Mouse (Mus musculus) heart, postnatal 25 days (tissue): ENCODE results near the gene Gpr12. TPM values are rescaled to one million over a fixed set of nuclear protein-coding genes. Genes with fewer than 3 reads are reported as not detected.
"Not testable (repeated sequence)": the region's sequence is repeated elsewhere in the genome, so short reads cannot be mapped to it uniquely, and the experiment has no call there.

Experiments used
- DNase-seq: peaks from one replicate; pipeline ENCODE4 v3.0.0; 2022; ENCODE audit warnings: low spot score
- intact Hi-C: fragments of 180-260 bp; cut with DNase I; formaldehyde crosslinking; loops from one replicate; pipeline ENCODE4 v1.15.1; 2025
- total RNA-seq, 2 experiments: library from RNA; stranded (reverse); gene quantifications; 2 replicates each; pipeline ENCODE4 v1.2.3; 2021

Gene Gpr12
- total RNA-seq, 2 experiments from 2014 or later: 0.11 TPM; not detected in 1

DNA sequence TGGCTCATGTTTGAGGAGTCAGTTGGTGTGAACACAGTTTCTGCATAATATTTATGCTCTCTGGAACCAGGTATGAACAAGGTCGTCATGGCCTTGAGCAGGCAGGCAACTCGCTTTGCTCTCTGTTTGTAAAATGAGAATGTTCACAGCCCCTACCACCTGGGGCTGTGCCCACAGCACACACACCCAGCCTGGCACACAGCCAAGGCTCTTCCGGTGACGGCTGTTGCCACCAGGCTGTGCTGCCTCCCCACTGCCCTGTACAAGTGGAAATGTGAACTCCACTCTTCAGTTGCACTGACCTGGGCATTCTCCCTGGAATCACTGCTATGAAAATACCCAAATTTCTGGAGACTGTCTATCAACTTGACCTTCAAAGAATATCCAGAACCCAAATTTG, 5.9 kb upstream of the Gpr12 start:
- intact Hi-C loops: no loop called here
- DNase-seq: no peak

- intact Hi-C loops: no loop called here
- DNase-seq: no peak
These were observed 1.5 kb upstream of the Gpr12 start for GRCm38 (mm10) chr5:146586357-146587070.

DNA sequence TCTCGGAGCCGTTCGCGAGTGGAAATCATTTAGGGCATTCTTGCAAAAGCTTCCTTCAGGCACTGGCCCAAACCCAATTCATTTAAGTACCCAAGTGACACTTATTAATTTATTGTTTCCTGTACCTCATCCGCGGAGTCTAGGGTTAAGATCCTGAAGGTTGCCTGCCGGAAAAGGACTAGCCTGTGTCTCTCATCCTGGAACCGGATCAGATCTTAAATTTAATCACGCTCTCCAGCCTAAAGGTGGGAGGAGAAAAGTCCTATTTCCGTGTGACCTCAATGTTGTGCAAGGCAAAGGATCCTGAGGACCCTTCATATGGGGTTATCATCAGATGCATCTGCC, 240 bp upstream of the Gpr12 start:
- intact Hi-C loops: no loop called here
- DNase-seq: no peak

- intact Hi-C loops: no loop called here
- no peak for DNase-seq
These were observed 922 bp downstream of the Gpr12 start for GRCm38 (mm10) chr5:146584156-146584477.

- intact Hi-C loops: no loop called here
- no peak for DNase-seq
These were observed 8.4 kb downstream of the Gpr12 start for GRCm38 (mm10) chr5:146576668-146577067.

- DNase-seq, intact Hi-C loops: not testable (repeated sequence)
These were observed 12.3 kb downstream of the Gpr12 start for GRCm38 (mm10) chr5:146572735-146573042.

- DNase-seq, intact Hi-C loops: not testable (repeated sequence)
These were observed 13.0 kb downstream of the Gpr12 start for GRCm38 (mm10) chr5:146571830-146572734.

DNA sequence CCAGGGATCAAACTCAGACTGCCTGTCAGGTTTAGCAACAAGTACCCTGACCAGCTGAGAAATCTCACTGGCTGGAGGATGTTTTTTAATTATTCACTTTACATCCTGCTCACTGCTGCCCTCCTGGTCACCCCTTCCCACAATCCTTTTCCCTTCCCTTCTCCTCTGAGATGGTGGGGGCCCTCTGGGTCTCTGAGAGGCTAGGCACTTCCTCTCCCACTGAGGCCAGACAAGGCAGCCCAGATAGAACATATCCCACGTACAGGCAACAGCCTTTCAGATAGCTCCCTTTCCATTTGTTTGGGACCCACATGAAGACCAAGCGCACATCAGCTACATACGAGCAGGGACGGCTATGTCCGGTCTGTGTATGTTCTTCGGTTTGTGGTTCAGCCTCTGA, 14.9 kb downstream of the Gpr12 start:
- DNase-seq, intact Hi-C loops: not testable (repeated sequence)

- DNase-seq: no peak
- intact Hi-C loops: no loop called here
These were observed 18.0 kb downstream of the Gpr12 start for GRCm38 (mm10) chr5:146567054-146567453.

- no peak for DNase-seq
- intact Hi-C loops: no loop called here
These were observed 20.8 kb downstream of the Gpr12 start for GRCm38 (mm10) chr5:146564259-146564658.

GRCm38 (mm10) chr5:146555836-146556235, 29.2 kb downstream of the Gpr12 start, which contains the start of gene Gm3415:
Gm3415 (plus strand) TSS chr5:146556136.
- intact Hi-C loops, DNase-seq: not testable (repeated sequence)

DNA sequence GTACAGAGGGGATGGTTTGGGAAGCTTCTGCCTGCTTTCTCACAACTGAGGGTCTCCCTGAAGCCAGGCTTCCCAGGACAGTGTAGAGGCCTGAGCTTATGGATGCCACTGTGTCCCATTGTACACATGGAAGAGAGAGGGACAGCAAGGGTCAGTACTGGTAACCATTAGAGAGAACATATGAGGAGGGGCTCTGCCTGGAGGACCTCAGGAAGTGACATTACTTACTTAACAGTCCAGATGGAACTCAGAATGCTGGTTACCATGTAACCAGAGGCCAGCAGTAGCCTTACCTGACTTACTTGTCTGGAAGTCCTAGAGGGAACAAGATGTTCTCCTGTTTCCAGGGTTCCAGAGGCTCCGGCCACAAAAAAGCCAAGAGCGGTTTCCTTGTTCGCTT, 47.7 kb downstream of the Gpr12 start, which contains the start of gene Gm3409:
Gene Gm3409 (plus strand): TSS at position 301 of the 400 bp plus-strand sequence.
- intact Hi-C loops: not testable (repeated sequence)

More for the DNA sequence above, 47.7 kb downstream of the Gpr12 start, which contains the start of gene Gm3409:
- DNase-seq: not testable (repeated sequence)

Other genes starting within 250 kb of the Gpr12 start
- gene Wasf3, start 200.3 kb downstream of the Gpr12 start, total RNA-seq: under 1 TPM; 0.44 to 0.48 TPM
- gene Gm6408, start 103.3 kb downstream of the Gpr12 start, total RNA-seq: not detected
- gene Gm6370, start 93.9 kb downstream of the Gpr12 start, total RNA-seq: not detected
- gene 4930449I24Rik, start 82.8 kb downstream of the Gpr12 start, total RNA-seq: not detected
- gene Gm3402, start 71.1 kb downstream of the Gpr12 start, total RNA-seq: not detected
- not detected for gene Gm3404, start 59.4 kb downstream of the Gpr12 start, total RNA-seq
- gene Gm3409, start 47.6 kb downstream of the Gpr12 start, total RNA-seq: not detected
- not detected for gene Gm3415, start 29.1 kb downstream of the Gpr12 start, total RNA-seq
- gene Usp12, start 209.8 kb upstream of the Gpr12 start, total RNA-seq: 10 to 100 TPM; 15.3 to 16.6 TPM
- gene Rpl21, start 247.7 kb upstream of the Gpr12 start, total RNA-seq: 100 to 1,000 TPM; 120 to 125 TPM